13 mouse cellular contexts compared by ENCODE assay signal in the genomic region with DNA sequence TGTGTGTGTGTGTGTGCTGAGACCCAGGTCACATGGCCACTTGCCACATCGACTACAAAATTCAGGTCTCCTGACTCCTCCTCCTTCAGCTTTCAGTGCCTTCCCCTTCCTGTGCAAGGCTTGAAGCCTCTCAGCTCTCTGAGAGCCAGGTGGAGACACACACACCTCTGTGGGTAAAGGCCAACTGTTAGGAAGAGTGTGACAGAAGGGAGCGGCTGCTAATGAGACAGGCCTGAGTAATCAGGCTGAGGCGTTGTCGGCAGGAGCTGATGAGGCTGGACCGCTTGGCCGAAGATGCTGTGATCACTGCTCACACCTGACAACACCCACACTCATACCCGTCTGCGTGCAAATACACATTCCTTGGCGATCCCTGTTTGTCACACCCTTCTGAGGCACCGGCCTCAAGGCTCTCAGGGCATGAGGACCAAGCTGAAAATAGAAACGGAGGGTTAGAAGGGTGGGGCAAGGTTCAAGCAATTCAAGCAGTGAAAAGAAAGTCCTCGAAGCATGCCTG.
A peak's percentile ranks its signal among the peaks of the same experiment; 100 is the strongest.
DNase-seq lines count a peak whose midpoint lies in the region; ATAC-seq and TF ChIP-seq lines count a peak whose summit lies in the region.
"Had no signal": no experiment of that assay in that cellular context is flagged by ENCODE, and none has a peak within 500 bp of the region (broad histone marks: within the 10 kb centered on the region; RNA-seq: fewer than 3 reads in every experiment).

No protein-coding gene starts in this region.

- peak; percentile 92 for ATAC-seq in lung, postnatal 0 days
- ATAC-seq in megakaryocyte progenitor cell, adult 5-6 weeks (replicated peaks; ENCODE audit: poor library complexity) = no peak

- peak; percentile 93 for TF ChIP-seq EP300 in lung, postnatal 0 days (IDR thresholded peaks at IDR 0.05)

- no peak for TF ChIP-seq POLR2A in kidney, adult 2 months (IDR thresholded peaks at IDR 0.05; ENCODE audit: low read depth, low read length)
- TF ChIP-seq POLR2A in thymus, adult 2 months (IDR thresholded peaks at IDR 0.05; ENCODE audit: control insufficient read depth, extremely low read depth, insufficient read depth, low read length, poor library complexity) = no peak

- no peak for DNase-seq in heart, embryonic 10.5 days (ENCODE audit: low spot score)
- DNase-seq in heart, postnatal 36 days = no peak
- peak; percentile 37 for DNase-seq in ZHBTc4 (ENCODE audit: low read depth, low spot score)
- peak; percentile 65 for DNase-seq in kidney, adult 2 months
- DNase-seq in lung, postnatal 0 days (ENCODE audit: low spot score) = peak; percentile 89
- DNase-seq in thymus, adult 2 months = no peak
- DNase-seq in embryo, embryonic 9.5 days (ENCODE audit: extremely low spot score) = no peak
- DNase-seq: adrenal gland, postnatal 25 days; layer of hippocampus, postnatal 36 days had no signal

- H3K9ac ChIP-seq in lung, postnatal 0 days (replicated peaks; ENCODE audit: low read depth) = no peak overlapping the region
- H3K9ac ChIP-seq: forebrain, embryonic 12.5 days; hindbrain, embryonic 12.5 days had no signal

- intact Hi-C loops in heart, postnatal 36 days (cut with DNase I) = loop anchor here (5.0 kb wide), 1 partner anchor 112 kb away; no protein-coding TSS in a partner anchor

- H3K9me3 ChIP-seq in heart, embryonic 10.5 days = no peaks in the 10 kb centered on the region
- H3K9me3 ChIP-seq in lung, postnatal 0 days (ENCODE audit: low read length) = no peaks in the 10 kb centered on the region
- H3K9me3 ChIP-seq: forebrain, embryonic 12.5 days had no signal

- TF ChIP-seq CTCF in kidney, adult 2 months (conservative IDR thresholded peaks at IDR 0.05; ENCODE audit: insufficient read depth, insufficient read length, low read depth, low read length) = no peak
- no peak for TF ChIP-seq CTCF in lung, postnatal 0 days (IDR thresholded peaks at IDR 0.05)
- TF ChIP-seq CTCF in thymus, adult 2 months (IDR thresholded peaks at IDR 0.05; ENCODE audit: borderline replicate concordance, control insufficient read depth, extremely low read depth, insufficient read depth, low read length, poor library complexity) = no peak

- peak overlapping the region; percentile 37 for H3K27ac ChIP-seq in heart, embryonic 10.5 days
- H3K27ac ChIP-seq in kidney, adult 2 months (ENCODE audit: insufficient read depth, low read depth, low read length) = no peak overlapping the region
- H3K27ac ChIP-seq in lung, postnatal 0 days (ENCODE audit: low read length) = peak overlapping the region; percentile 69
- H3K27ac ChIP-seq in thymus, adult 2 months (ENCODE audit: control insufficient read depth, insufficient read depth, low read length) = no peak overlapping the region
- H3K27ac ChIP-seq: forebrain, embryonic 12.5 days; hindbrain, embryonic 12.5 days had no signal

- H3K4me3 ChIP-seq in heart, embryonic 10.5 days = no peak overlapping the region
- H3K4me3 ChIP-seq in kidney, adult 2 months (ENCODE audit: insufficient read depth, low read depth, low read length) = no peak overlapping the region
- H3K4me3 ChIP-seq in lung, postnatal 0 days (ENCODE audit: low read depth, low read length) = no peak overlapping the region
- H3K4me3 ChIP-seq in thymus, adult 2 months (ENCODE audit: control insufficient read depth, insufficient read depth, low read length) = no peak overlapping the region
- H3K4me3 ChIP-seq: forebrain, embryonic 12.5 days; hindbrain, embryonic 12.5 days; megakaryocyte, embryonic 14.5 days had no signal

- H3K4me1 ChIP-seq in heart, embryonic 10.5 days = peaks cover 48% of the 10 kb centered on the region
- peaks cover 28% of the 10 kb centered on the region; the same call in 1 of the 2 replicates for H3K4me1 ChIP-seq in kidney, adult 2 months (ENCODE audit: control insufficient read depth, insufficient read depth, low read length)
- H3K4me1 ChIP-seq in lung, postnatal 0 days (ENCODE audit: insufficient read depth, low read depth, low read length) = peaks cover 9% of the 10 kb centered on the region; the same call in 1 of the 2 replicates
- peaks cover 35% of the 10 kb centered on the region for H3K4me1 ChIP-seq in thymus, adult 2 months (replicated peaks; ENCODE audit: control insufficient read depth, insufficient read depth, low read length)

- no peaks in the 10 kb centered on the region for H3K36me3 ChIP-seq in heart, embryonic 10.5 days
- H3K36me3 ChIP-seq in kidney, adult 2 months (ENCODE audit: control insufficient read depth, insufficient read depth, low read length) = no peaks in the 10 kb centered on the region
- no peaks in the 10 kb centered on the region for H3K36me3 ChIP-seq in lung, postnatal 0 days (ENCODE audit: insufficient read depth, low read length)
- no peaks in the 10 kb centered on the region for H3K36me3 ChIP-seq in thymus, adult 2 months (ENCODE audit: control insufficient read depth, insufficient read depth, low read length)
- H3K36me3 ChIP-seq: forebrain, embryonic 12.5 days had no signal

- no peaks in the 10 kb centered on the region for H3K27me3 ChIP-seq in heart, embryonic 10.5 days (ENCODE audit: insufficient read depth, poor library complexity, severe bottlenecking)
- H3K27me3 ChIP-seq in kidney, adult 2 months (replicated peaks; ENCODE audit: control insufficient read depth, insufficient read depth, low read length) = no peaks in the 10 kb centered on the region
- no peaks in the 10 kb centered on the region for H3K27me3 ChIP-seq in lung, postnatal 0 days (replicated peaks; ENCODE audit: insufficient read depth, low read length)
- H3K27me3 ChIP-seq in thymus, adult 2 months (ENCODE audit: control insufficient read depth, insufficient read depth, low read length) = no peaks in the 10 kb centered on the region
- H3K27me3 ChIP-seq: forebrain, embryonic 12.5 days; hindbrain, embryonic 12.5 days; megakaryocyte, embryonic 14.5 days had no signal

- 43% methylated on average over 12 of the region's 12 CpGs for WGBS in heart, embryonic 10.5 days
- WGBS in kidney, adult 2 months = 38% methylated on average over 12 of the region's 12 CpGs
- WGBS in lung, postnatal 0 days = 44% methylated on average over 12 of the region's 12 CpGs
- WGBS in thymus, adult 2 months = 82% methylated on average over 12 of the region's 12 CpGs

- no peak overlapping the region for H3K4me2 ChIP-seq in lung, postnatal 0 days (replicated peaks; ENCODE audit: low read depth, low read length)
- H3K4me2 ChIP-seq: forebrain, embryonic 12.5 days; hindbrain, embryonic 12.5 days had no signal

Comparison
In these comparisons a context has a peak if more than half of its experiments do, and no peak if none do; other contexts are left out.
1. DNase-seq: peak in ZHBTc4 (single experiment), kidney, adult 2 months (single experiment) and lung, postnatal 0 days (single experiment); none in heart, embryonic 10.5 days (single experiment), heart, postnatal 36 days (0 of 2), thymus, adult 2 months (single experiment) and embryo, embryonic 9.5 days (single experiment).
2. H3K27ac ChIP-seq: peak in heart, embryonic 10.5 days (single experiment) and lung, postnatal 0 days (single experiment); none in kidney, adult 2 months (single experiment) and thymus, adult 2 months (single experiment).